Mouse (Mus musculus) NIH3T3 (cell line): ENCODE results near the gene Prss45.

Experiments
- DNase-seq: peaks from one replicate; pipeline ENCODE4 v3.0.0-alpha.2; 2012; ENCODE audit warnings: low read depth

Prss45 gene

DNA sequence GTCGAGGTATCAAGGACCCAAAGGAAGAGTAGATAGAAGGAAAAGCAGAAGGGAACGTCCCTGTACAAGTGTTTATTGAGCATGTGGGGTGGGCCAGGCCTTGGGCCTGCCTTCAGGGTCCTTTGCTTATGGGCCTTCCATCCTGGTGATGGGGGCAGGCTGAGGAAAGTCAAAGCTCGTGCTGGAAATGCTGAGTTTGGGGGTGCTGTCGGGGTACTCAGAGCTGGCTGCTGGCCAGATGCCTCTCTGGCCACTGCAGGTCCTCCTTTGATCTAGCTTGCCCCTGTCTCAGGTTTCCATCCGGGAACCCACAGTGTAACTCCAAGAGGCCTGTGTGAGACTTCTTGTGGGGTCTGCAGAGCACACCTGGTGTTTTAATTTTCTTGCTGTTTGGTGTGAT is 24.1 kb downstream of the Prss45 start:
- no peak for DNase-seq

DNA sequence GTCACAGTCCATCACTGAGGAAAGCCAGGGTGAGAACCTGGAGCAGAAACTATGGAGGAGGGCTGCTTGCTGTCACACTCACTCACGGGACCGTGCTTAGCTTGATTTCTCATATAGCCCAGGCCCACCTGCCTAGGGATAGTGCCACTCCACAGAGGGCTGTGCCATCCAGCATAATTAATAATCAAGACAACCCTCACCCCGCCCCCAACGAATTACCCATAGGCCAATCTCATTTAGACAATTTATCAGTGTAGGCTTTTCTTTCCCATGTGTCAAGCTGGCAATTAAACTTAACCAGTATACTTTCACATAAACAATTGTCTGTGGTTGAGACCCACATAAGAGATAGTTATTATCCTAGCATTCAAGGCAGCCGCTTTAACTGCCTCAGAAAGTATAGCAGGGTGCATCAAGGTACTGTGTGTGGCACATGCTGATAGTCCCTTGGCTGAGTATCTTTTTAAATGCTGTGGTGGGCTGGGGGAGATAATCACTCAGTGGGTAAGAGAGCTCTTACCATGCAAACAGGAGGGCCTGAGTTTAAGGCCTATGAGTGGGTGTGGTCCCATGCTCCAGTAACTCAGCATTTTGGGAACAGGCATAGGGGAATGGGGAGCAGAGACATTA is 24.7 kb downstream of the Prss45 start:
- DNase-seq, result no peak

DNA sequence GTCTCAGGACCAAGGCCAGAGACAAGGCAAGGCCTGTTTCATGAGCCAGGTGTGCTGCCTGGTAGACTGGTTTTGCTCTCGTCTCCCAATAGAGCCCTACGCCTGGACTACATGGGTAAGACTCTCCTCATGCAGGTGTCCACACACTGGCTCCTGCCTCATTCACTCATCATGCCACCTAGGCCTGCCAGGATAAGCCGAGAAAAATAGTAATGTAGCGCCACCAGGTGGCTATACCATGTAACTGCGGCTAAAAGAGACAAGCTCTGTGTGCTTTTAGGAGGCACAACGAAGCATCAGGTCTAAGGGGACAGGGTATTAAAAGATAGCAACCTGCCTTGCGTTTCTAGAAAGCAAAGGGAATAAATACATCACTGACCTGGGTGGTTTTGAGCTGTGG is 36.6 kb downstream of the Prss45 start:
- peak; percentile 67 for DNase-seq

DNA sequence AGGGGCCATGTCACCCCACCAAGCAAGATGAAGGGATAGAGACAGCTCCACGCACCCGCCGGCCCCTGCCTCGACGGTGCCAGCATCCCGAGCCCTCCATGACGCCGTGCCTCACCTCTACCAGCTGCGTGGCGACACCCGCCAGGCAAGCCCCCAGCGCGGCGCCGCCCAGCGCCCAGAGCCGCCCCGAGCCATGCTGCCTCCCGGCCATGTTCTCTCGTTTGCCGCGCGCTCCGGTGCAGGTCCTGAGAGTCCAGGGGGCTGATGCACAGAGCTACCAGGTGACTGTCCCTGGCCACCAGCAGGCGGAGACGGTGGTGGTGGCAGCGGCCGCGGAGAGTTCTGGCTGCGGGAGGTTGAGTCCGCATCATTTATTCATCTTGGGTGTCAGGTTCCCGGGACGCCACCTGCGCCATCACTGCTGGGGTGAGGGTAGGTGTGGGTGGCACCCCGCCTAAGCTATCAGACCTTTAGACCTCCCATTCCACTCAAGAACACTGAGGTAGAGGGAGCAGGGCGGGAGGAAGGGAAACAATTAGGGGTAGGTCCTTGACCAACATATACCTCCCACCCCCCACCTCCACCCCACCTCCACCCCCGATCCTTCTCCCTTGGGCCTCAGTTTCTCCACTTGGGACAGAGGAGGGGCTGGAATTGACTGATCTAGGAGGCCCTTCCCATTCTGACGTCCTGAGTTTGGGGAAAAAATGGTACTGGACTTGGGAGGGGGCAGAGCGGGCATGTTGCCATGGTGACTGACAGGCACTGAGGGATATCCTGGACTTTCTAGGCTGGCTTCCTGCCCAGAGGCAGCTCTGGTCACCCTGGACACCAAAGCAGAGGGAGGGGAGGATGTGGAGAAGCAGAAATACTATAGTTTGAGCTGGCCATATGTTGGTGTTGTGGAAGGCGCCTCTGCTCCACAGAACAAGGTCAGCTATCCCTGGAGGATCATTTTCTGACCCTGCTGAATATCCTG is 39.6 kb downstream of the Prss45 start:
- no peak for DNase-seq

- no peak for DNase-seq
These were observed 40.3 kb downstream of the Prss45 start for GRCm38 (mm10) chr9:110874660-110875191.

DNA sequence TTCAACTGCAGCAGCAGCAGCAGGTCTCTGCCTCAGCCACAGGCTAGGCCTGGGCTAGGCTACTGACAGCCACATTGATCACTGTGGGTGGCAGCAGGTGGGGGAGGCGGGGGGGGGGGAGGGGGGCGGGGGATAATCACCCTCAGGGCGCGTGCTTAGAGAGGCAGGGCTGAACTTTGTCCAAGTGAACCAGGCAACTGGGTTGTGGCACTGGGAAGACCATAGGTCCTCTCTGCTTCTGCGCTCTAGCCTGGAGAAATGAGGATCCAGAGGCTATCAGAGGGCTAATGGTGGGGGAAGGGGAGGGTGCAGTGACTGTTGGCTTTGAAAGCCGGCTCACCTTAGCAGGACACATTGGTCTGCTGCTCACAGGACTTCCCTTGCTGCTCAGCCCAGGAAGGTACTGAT is 40.9 kb downstream of the Prss45 start:
- DNase-seq, result no peak

GRCm38 (mm10) chr9:110877353-110877752 is 43.0 kb downstream of the Prss45 start:
- no peak for DNase-seq

- DNase-seq, result peak; percentile 34
These were observed 43.5 kb downstream of the Prss45 start for GRCm38 (mm10) chr9:110877888-110878287.

DNA sequence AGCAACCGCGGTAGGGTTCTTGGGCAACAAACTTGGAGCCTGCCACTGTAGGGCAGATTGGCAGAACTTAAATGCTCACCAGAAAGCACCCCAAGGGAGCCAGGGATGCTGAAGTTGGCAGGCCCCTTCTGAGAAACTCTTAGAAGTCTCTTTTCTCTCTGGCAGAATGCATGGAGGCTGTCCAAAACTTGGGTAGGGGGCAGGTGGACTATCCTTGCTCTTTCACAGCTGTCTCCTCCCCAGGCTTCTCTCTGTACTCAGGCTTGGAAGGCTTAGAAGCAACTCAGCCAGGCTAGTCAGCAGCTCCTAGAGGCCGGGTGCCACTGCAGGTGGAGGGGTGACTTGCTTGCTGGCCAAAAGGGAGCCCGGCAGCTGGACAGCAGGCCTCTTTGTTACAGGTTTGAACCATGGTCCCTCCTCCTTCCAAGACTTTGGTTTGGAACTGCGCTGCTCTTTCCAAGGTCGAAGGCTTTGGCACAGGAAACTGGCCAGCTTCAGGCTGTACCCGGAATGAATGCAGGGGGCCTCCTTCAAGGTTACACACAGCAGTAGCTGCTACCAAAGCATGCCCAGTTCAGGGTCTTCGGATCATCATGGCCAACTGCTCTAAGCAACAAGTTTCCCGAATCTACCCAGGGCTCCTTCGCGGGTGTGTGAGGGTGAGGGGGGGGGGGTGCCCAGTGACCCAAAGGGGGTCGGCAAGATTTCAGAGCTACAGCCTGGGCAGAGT is 45.0 kb downstream of the Prss45 start, which contains the start of gene Als2cl:
Als2cl (plus strand) TSS at position 680 of the 730 bp plus-strand sequence.
- DNase-seq, result no peak

DNA sequence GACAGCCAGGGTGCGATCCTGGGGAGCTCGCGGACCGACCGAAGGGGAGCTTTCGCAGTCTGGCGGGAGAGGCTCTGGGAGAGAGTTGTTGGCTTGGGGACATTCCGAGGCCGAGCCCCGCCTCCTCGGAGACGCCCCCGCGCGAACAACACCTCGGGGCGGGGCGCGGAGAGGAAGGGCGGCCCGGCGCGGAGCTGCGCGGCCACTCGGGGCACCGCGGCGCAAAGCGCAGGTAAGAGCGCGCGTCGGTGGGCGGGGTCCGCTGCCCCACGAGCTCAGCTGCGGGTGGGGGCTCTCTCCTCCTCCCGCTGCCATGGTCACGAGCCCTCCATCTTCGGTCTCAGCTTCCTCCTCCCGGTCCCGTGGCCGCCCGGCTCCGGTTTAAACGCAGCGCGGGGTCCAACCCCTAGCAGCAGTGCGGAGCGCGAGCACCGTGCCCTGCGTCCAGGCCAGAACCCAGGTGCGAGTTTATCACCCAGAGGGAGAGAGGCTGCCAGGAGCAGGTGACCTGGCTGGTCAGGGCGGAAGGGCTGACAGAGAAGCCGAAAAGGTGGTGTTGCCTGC is 45.7 kb downstream of the Prss45 start, which contains the start of gene Tmie:
Tmie (minus strand) TSS at position 116 of the 564 bp plus-strand sequence.
- no peak for DNase-seq

DNA sequence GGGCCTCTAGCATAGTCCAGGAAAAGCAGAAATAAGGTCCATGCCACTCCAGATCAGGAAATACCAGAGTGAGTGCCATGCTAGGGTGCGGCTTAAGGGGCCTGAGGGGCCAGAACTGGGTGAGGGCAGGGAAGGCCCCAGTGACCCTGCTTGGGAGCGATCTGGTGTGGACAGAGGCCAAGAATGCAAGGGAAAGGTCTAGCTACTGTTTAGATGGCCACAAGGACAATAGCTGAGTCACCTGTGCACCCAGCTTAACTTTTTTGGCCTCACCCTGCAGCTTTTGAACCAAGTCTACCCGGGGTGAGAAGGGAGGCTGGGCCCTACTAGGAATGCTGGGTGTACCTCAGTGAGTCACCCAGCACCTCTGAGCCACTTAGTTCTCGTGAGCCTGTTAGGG is 46.4 kb downstream of the Prss45 start:
- no peak for DNase-seq

DNA sequence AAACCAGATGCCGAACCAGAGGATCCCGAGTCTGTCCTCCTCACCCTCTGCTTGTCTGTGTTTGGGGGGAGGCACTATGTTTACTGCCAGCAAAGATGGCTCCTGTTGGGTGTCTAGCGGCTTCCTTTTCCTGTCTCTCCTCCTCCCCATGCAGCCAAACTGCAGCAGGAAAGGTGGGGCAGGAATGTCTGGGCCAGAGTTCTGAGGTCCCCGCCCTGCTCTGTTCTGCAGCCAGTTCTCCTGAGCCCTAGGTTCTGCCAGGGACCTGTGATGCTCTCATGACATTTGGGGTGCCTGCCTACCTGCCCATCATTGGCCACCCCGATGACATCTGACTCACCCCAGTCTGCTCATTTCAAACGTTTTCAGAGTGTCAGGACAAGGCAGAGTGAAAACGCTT is 47.6 kb downstream of the Prss45 start:
- DNase-seq, result no peak

GRCm38 (mm10) chr9:110887388-110888303 is 53.3 kb downstream of the Prss45 start:
- no peak for DNase-seq

DNA sequence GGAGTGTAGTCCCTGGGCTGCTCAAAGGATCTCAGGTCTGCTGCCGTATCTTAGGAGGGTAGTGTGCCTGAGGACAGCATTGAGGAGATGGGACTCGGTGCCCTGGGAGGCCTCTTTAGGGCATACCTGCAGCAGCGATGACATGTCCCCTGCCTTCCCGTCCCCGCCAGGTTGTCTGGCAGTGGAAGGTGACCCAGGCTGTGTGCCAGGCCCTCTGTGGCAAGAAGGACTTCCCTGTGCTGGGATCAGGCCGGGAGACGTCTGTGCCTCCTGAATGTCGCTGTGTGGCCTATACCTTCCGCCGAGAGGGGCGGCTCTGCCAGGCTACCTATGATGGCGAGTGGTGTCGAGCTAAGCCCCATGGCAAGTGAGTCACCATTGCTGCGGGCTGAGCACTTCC is 54.5 kb downstream of the Prss45 start:
- no peak for DNase-seq

- DNase-seq, result no peak
These were observed 55.8 kb downstream of the Prss45 start for GRCm38 (mm10) chr9:110890026-110890783.
